8 mouse cellular contexts compared by ENCODE assay signal in the genomic region with DNA sequence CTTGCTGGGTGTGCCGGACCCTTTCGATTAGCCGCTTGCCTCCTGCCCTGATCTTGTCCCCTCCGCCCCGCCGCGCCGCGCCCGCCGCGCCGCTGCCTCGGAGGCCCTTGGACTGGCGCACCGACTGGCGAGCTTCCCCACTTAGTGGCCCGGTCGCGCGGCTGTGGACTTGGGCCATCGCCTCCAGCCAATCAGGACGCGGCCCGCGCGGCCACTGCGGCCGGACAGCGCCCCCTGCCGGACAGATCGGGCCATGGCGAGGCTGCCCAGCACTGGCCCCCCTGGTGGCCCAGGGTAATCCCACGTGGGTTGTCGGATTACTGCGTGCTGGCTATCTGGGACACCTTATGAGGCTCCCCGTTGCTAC. TPM values are rescaled to one million over a fixed set of nuclear protein-coding genes. Genes with fewer than 3 reads are reported as not detected.
A peak's percentile ranks its signal among the peaks of the same experiment; 100 is the strongest.
DNase-seq lines count a peak whose midpoint lies in the region; ATAC-seq and TF ChIP-seq lines count a peak whose summit lies in the region.

A gene (minus strand): TSS at position 114 of the 367 bp plus-strand sequence.

- TF ChIP-seq CTCF in bone marrow macrophage, adult 2 months (IDR thresholded peaks at IDR 0.05; ENCODE audit: low read depth, low read length), result peak; percentile 74

- H3K4me2 ChIP-seq in heart, embryonic 13.5 days, result peak within 1 kb of the TSS; percentile 99
- H3K4me2 ChIP-seq in liver, embryonic 12.5 days, result peak within 1 kb of the TSS; percentile 81
- peak within 1 kb of the TSS; percentile 99 for H3K4me2 ChIP-seq in neural tube, embryonic 11.5 days (ENCODE audit: low read depth)
- H3K4me2 ChIP-seq in stomach, embryonic 16.5 days (ENCODE audit: low read depth, low read length), result peak within 1 kb of the TSS; percentile 99

- peaks cover 38% of the 10 kb centered on the region for H3K27me3 ChIP-seq in heart, embryonic 13.5 days (replicated peaks)
- peaks cover 72% of the 10 kb centered on the region for H3K27me3 ChIP-seq in liver, embryonic 12.5 days (replicated peaks)
- H3K27me3 ChIP-seq in neural tube, embryonic 11.5 days (ENCODE audit: control insufficient read depth, insufficient read depth, low read length), result peaks cover 7% of the 10 kb centered on the region
- no peaks in the 10 kb centered on the region for H3K27me3 ChIP-seq in stomach, embryonic 16.5 days (ENCODE audit: control insufficient read depth, insufficient read depth, low read length)

- DNase-seq in A20 (ENCODE audit: low read depth, low spot score), result peak; percentile 56
- peak; percentile 49 for DNase-seq in fibroblast of lung, adult 2 months (ENCODE audit: low read depth)
- DNase-seq in kidney, postnatal 14 days, result peak; percentile 95
- peak; percentile 94 for DNase-seq in neural tube, embryonic 11.5 days (ENCODE audit: low spot score)

- no peaks in the 10 kb centered on the region for H3K36me3 ChIP-seq in heart, embryonic 13.5 days
- no peaks in the 10 kb centered on the region for H3K36me3 ChIP-seq in liver, embryonic 12.5 days
- H3K36me3 ChIP-seq in neural tube, embryonic 11.5 days (ENCODE audit: control insufficient read depth, insufficient read depth, low read length), result no peaks in the 10 kb centered on the region
- no peaks in the 10 kb centered on the region for H3K36me3 ChIP-seq in stomach, embryonic 16.5 days (ENCODE audit: control insufficient read depth, insufficient read depth, low read length)

- peak; percentile 72 for ATAC-seq in heart, embryonic 13.5 days (ENCODE audit: extremely low read depth, insufficient number of reproducible peaks, low FRiP score, low TSS enrichment)
- peak; percentile 79 for ATAC-seq in liver, embryonic 12.5 days
- peak; percentile 93 for ATAC-seq in neural tube, embryonic 11.5 days (ENCODE audit: insufficient read depth, low FRiP score, low TSS enrichment)
- peak; percentile 90 for ATAC-seq in stomach, embryonic 16.5 days (ENCODE audit: insufficient read depth, low FRiP score)

- H3K9me3 ChIP-seq in heart, embryonic 13.5 days, result no peaks in the 10 kb centered on the region
- H3K9me3 ChIP-seq in liver, embryonic 12.5 days (replicated peaks), result no peaks in the 10 kb centered on the region
- H3K9me3 ChIP-seq in neural tube, embryonic 11.5 days (ENCODE audit: control insufficient read depth, low read length), result no peaks in the 10 kb centered on the region
- no peaks in the 10 kb centered on the region for H3K9me3 ChIP-seq in stomach, embryonic 16.5 days (replicated peaks; ENCODE audit: control insufficient read depth, low read length)

- no peak within 1 kb of the TSS for H3K27ac ChIP-seq in bone marrow macrophage, adult 2 months (ENCODE audit: insufficient read depth, low read depth, low read length)
- H3K27ac ChIP-seq in heart, embryonic 13.5 days (replicated peaks), result peak within 1 kb of the TSS; percentile 30
- no peak within 1 kb of the TSS for H3K27ac ChIP-seq in liver, embryonic 12.5 days
- peak within 1 kb of the TSS; percentile 31; the same call in 1 of the 2 replicates for H3K27ac ChIP-seq in neural tube, embryonic 11.5 days (ENCODE audit: low read depth, low read length)
- peak within 1 kb of the TSS; percentile 86 for H3K27ac ChIP-seq in stomach, embryonic 16.5 days (ENCODE audit: low read length)

- H3K4me1 ChIP-seq in bone marrow macrophage, adult 2 months (ENCODE audit: control insufficient read depth, insufficient read depth, low read length), result no peaks in the 10 kb centered on the region
- peaks cover 11% of the 10 kb centered on the region for H3K4me1 ChIP-seq in heart, embryonic 13.5 days
- H3K4me1 ChIP-seq in liver, embryonic 12.5 days, result peaks cover 15% of the 10 kb centered on the region
- H3K4me1 ChIP-seq in neural tube, embryonic 11.5 days (ENCODE audit: control insufficient read depth, insufficient read depth, low read length), result peaks cover 4% of the 10 kb centered on the region; the same call in 1 of the 2 replicates
- peaks cover 8% of the 10 kb centered on the region; the same call in 1 of the 2 replicates for H3K4me1 ChIP-seq in stomach, embryonic 16.5 days (ENCODE audit: control insufficient read depth, insufficient read depth, low read length)

- under 1% methylated on average over 35 of the region's 37 CpGs for WGBS in heart, embryonic 13.5 days
- WGBS in liver, embryonic 12.5 days (ENCODE audit: insufficient replicate concordance), result under 1% methylated on average over 37 of the region's 37 CpGs
- under 1% methylated on average over 37 of the region's 37 CpGs for WGBS in neural tube, embryonic 11.5 days
- under 1% methylated on average over 37 of the region's 37 CpGs for WGBS in stomach, embryonic 16.5 days

- peak within 1 kb of the TSS; percentile 46 for H3K4me3 ChIP-seq in bone marrow macrophage, adult 2 months (ENCODE audit: insufficient read depth, low read length)
- peak within 1 kb of the TSS; percentile 70 for H3K4me3 ChIP-seq in heart, embryonic 13.5 days
- H3K4me3 ChIP-seq in liver, embryonic 12.5 days, result peak within 1 kb of the TSS; percentile 55
- H3K4me3 ChIP-seq in neural tube, embryonic 11.5 days (ENCODE audit: low read depth, low read length), result peak within 1 kb of the TSS; percentile 54
- peak within 1 kb of the TSS; percentile 68 for H3K4me3 ChIP-seq in stomach, embryonic 16.5 days (replicated peaks; ENCODE audit: low read length)

- H3K9ac ChIP-seq in heart, embryonic 13.5 days, result peak within 1 kb of the TSS; percentile 76
- H3K9ac ChIP-seq in liver, embryonic 12.5 days, result no peak within 1 kb of the TSS
- peak within 1 kb of the TSS; percentile 54 for H3K9ac ChIP-seq in neural tube, embryonic 11.5 days (ENCODE audit: low read length)
- H3K9ac ChIP-seq in stomach, embryonic 16.5 days (ENCODE audit: low read length), result peak within 1 kb of the TSS; percentile 80

- no peak for TF ChIP-seq POLR2A in bone marrow macrophage, adult 2 months (IDR thresholded peaks at IDR 0.05; ENCODE audit: borderline replicate concordance, low read depth, low read length)

RNA-seq across cellular contexts. Expression of the gene that starts here (rescaled TPM):
- polyA plus RNA-seq in bone marrow macrophage, adult 2 months (2012; ENCODE audit: insufficient read depth, insufficient read length, missing spikeins), result 0.24 TPM in 1 of 2 replicates, not detected in the other
- polyA plus RNA-seq in heart, embryonic 13.5 days (2015; fragmentation: Nextera tagmentation; extraction: Ambion mirVana), result 2.8 and 3.4 TPM in 2 replicates
- polyA plus RNA-seq in liver, embryonic 12.5 days (2016; fragmentation: Nextera tagmentation; extraction: Ambion mirVana), result 0.13 and 0.17 TPM in 2 replicates
- 3.8 and 5.8 TPM in 2 replicates for polyA plus RNA-seq in neural tube, embryonic 11.5 days (2014; fragmentation: Nextera tagmentation; extraction: Ambion mirVana)
- 8.1 and 9.5 TPM in 2 replicates for polyA plus RNA-seq in stomach, embryonic 16.5 days (2015; fragmentation: Nextera tagmentation; extraction: Ambion mirVana)

Comparison
In these comparisons a context has a peak if more than half of its experiments do, and no peak if none do; other contexts are left out.
1. Peak in ATAC-seq, H3K4me3 ChIP-seq and H3K4me2 ChIP-seq in liver, embryonic 12.5 days; RNA of the gene not detected or under 1 TPM.
2. H3K27ac ChIP-seq: peak in heart, embryonic 13.5 days (single experiment), neural tube, embryonic 11.5 days (single experiment) and stomach, embryonic 16.5 days (single experiment); none in bone marrow macrophage, adult 2 months (single experiment) and liver, embryonic 12.5 days (single experiment).
3. Peak in every context shown above with its lines, with median percentiles within 50 percentile points of each other: DNase-seq, H3K4me3 ChIP-seq, ATAC-seq and H3K4me2 ChIP-seq.